Mouse (Mus musculus) kidney, postnatal 10 days (tissue): ENCODE results near the gene Dchs1.

Experiments
- DNase-seq: peaks from one replicate; pipeline ENCODE4 v3.0.0; 2021; ENCODE audit warnings: mixed read lengths

Gene Dchs1

GRCm38 (mm10) chr7:105787285-105788140, at the start of gene Dchs1:
Gene Dchs1 (minus strand): TSS chr7:105787654.
- DNase-seq = peak; percentile 70

- DNase-seq = no peak
These were observed 36.8 kb upstream of the Dchs1 start for GRCm38 (mm10) chr7:105824281-105824680.

GRCm38 (mm10) chr7:105818483-105818882, 31.0 kb upstream of the Dchs1 start:
- no peak for DNase-seq

- DNase-seq = no peak
These were observed 29.3 kb upstream of the Dchs1 start for GRCm38 (mm10) chr7:105816736-105817135.

GRCm38 (mm10) chr7:105813326-105813725, 25.9 kb upstream of the Dchs1 start:
- no peak for DNase-seq

- DNase-seq = no peak
These were observed 25.1 kb upstream of the Dchs1 start for GRCm38 (mm10) chr7:105812566-105812965.

GRCm38 (mm10) chr7:105811516-105811915, 24.1 kb upstream of the Dchs1 start:
- no peak for DNase-seq

- DNase-seq = peak; percentile 100
These were observed 23.5 kb upstream of the Dchs1 start, which contains the start of gene Mrpl17 for GRCm38 (mm10) chr7:105810877-105811489. Gene Mrpl17 (minus strand): TSS chr7:105811099.

GRCm38 (mm10) chr7:105810280-105810876, 22.9 kb upstream of the Dchs1 start:
- DNase-seq = no peak

- DNase-seq = no peak
These were observed 22.4 kb upstream of the Dchs1 start for GRCm38 (mm10) chr7:105809836-105810235.

- DNase-seq = no peak
These were observed 20.9 kb upstream of the Dchs1 start for GRCm38 (mm10) chr7:105808385-105808784.

- DNase-seq = no peak
These were observed 19.3 kb upstream of the Dchs1 start for GRCm38 (mm10) chr7:105806716-105807115.

GRCm38 (mm10) chr7:105806125-105806524, 18.7 kb upstream of the Dchs1 start:
- no peak for DNase-seq

- DNase-seq = no peak
These were observed 16.0 kb upstream of the Dchs1 start for GRCm38 (mm10) chr7:105803428-105803827.

GRCm38 (mm10) chr7:105802771-105803170, 15.3 kb upstream of the Dchs1 start:
- DNase-seq = no peak

- DNase-seq = no peak
These were observed 14.9 kb upstream of the Dchs1 start for GRCm38 (mm10) chr7:105802312-105802711.

- no peak for DNase-seq
These were observed 9.5 kb upstream of the Dchs1 start for GRCm38 (mm10) chr7:105796972-105797371.

- no peak for DNase-seq
These were observed 8.4 kb upstream of the Dchs1 start for GRCm38 (mm10) chr7:105795759-105796366.

GRCm38 (mm10) chr7:105793701-105794100, 6.2 kb upstream of the Dchs1 start:
- DNase-seq = peak; percentile 31

- DNase-seq = no peak
These were observed 3.7 kb upstream of the Dchs1 start for GRCm38 (mm10) chr7:105791147-105791546.

GRCm38 (mm10) chr7:105786506-105787284, 759 bp downstream of the Dchs1 start:
- DNase-seq = peak; percentile 35

GRCm38 (mm10) chr7:105784556-105784955, 2.9 kb downstream of the Dchs1 start:
- DNase-seq = peak; percentile 30
